Mouse (Mus musculus): Measurements from ENCODE around the gene Rgs2.

GRCm38 (mm10) chr1:143982085-143982764 lies 21.7 kb downstream of the Rgs2 start:
- TF ChIP-seq POLR2A (IDR thresholded peaks at IDR 0.05; ENCODE audit: control insufficient read depth, low read depth, low read length) (no peak), CTCF (IDR thresholded peaks at IDR 0.05; ENCODE audit: control insufficient read depth, insufficient read depth, insufficient replicate concordance, low read depth, low read length) (no peak)

Measured in testis, adult 2 months (tissue).